In genomic region chr16:14372817-14373301, GRCm38 (mm10) we compare ENCODE assay signal across 10 mouse cellular contexts. TPM values are rescaled to one million over a fixed set of nuclear protein-coding genes. Genes with fewer than 3 reads are reported as not detected.
A peak's percentile ranks its signal among the peaks of the same experiment; 100 is the strongest.
DNase-seq lines count a peak whose midpoint lies in the region; ATAC-seq and TF ChIP-seq lines count a peak whose summit lies in the region.
"Had no signal": no experiment of that assay in that cellular context is flagged by ENCODE, and none has a peak within 500 bp of the region (broad histone marks: within the 10 kb centered on the region; RNA-seq: fewer than 3 reads in every experiment).

No protein-coding gene starts in this region.

- peak; percentile 53 for DNase-seq in intestine, embryonic 14.5 days (ENCODE audit: low spot score)
- DNase-seq in adipocyte (ENCODE audit: low spot score): peak; percentile 70
- no peak for DNase-seq in spleen, postnatal 36 days (ENCODE audit: low spot score in 2 of 2)
- no peak for DNase-seq in gastrocnemius, postnatal 14 days
- DNase-seq: midbrain, embryonic 14.5 days had no signal

- H3K4me3 ChIP-seq in intestine, embryonic 14.5 days (ENCODE audit: low read depth, low read length): no peak overlapping the region
- no peak overlapping the region for H3K4me3 ChIP-seq in intestine, postnatal 0 days (ENCODE audit: low read depth, low read length)
- no peak overlapping the region for H3K4me3 ChIP-seq in intestine, embryonic 15.5 days (replicated peaks)
- H3K4me3 ChIP-seq in lung, embryonic 16.5 days (ENCODE audit: low read length): no peak overlapping the region
- H3K4me3 ChIP-seq: embryonic facial prominence, embryonic 12.5 days had no signal

- intact Hi-C loops in gastrocnemius, postnatal 14 days (cut with DNase I; ENCODE audit: low total_unique reads): no loop called here

- H3K4me2 ChIP-seq in intestine, embryonic 14.5 days (ENCODE audit: low read length): peak overlapping the region; percentile 15; the same call in 1 of the 2 replicates
- no peak overlapping the region; the same call in 1 of the 2 replicates for H3K4me2 ChIP-seq in intestine, postnatal 0 days (replicated peaks; ENCODE audit: low read depth)
- peak overlapping the region; percentile 37 for H3K4me2 ChIP-seq in intestine, embryonic 15.5 days (replicated peaks)
- H3K4me2 ChIP-seq in lung, embryonic 16.5 days (ENCODE audit: low read depth, low read length): no peak overlapping the region
- H3K4me2 ChIP-seq: embryonic facial prominence, embryonic 12.5 days had no signal

- 0 out of 2 replicates have a peak overlapping the region, but pooled peaks have one; percentile 10 for H3K9ac ChIP-seq in intestine, embryonic 14.5 days (ENCODE audit: low read length)
- no peak overlapping the region for H3K9ac ChIP-seq in intestine, postnatal 0 days (ENCODE audit: low read depth, low read length)
- peak overlapping the region; percentile 17; the same call in 1 of the 2 replicates for H3K9ac ChIP-seq in intestine, embryonic 15.5 days
- H3K9ac ChIP-seq in lung, embryonic 16.5 days (ENCODE audit: low read length): 0 out of 2 replicates have a peak overlapping the region, but pooled peaks have one; percentile 23
- H3K9ac ChIP-seq: embryonic facial prominence, embryonic 12.5 days had no signal

- TF ChIP-seq CTCF in intestine, postnatal 0 days (IDR thresholded peaks at IDR 0.05; ENCODE audit: low read depth): no peak

- H3K4me1 ChIP-seq in intestine, embryonic 14.5 days (replicated peaks; ENCODE audit: control insufficient read depth, insufficient read depth, low read length): peaks cover 16% of the 10 kb centered on the region
- H3K4me1 ChIP-seq in intestine, postnatal 0 days (replicated peaks; ENCODE audit: control insufficient read depth, insufficient read depth, low read length): no peaks in the 10 kb centered on the region
- 0 out of 2 replicates have a peak, but pooled peaks cover 18% of the 10 kb centered on the region for H3K4me1 ChIP-seq in intestine, embryonic 15.5 days (replicated peaks)
- peaks cover 20% of the 10 kb centered on the region for H3K4me1 ChIP-seq in lung, embryonic 16.5 days (replicated peaks; ENCODE audit: control insufficient read depth, insufficient read depth, low read length)

- no peaks in the 10 kb centered on the region for H3K27me3 ChIP-seq in intestine, embryonic 14.5 days (replicated peaks; ENCODE audit: control insufficient read depth, insufficient read depth, low read length)
- H3K27me3 ChIP-seq in intestine, postnatal 0 days (replicated peaks; ENCODE audit: control insufficient read depth, insufficient read depth, low read length): no peaks in the 10 kb centered on the region
- no peaks in the 10 kb centered on the region for H3K27me3 ChIP-seq in intestine, embryonic 15.5 days (replicated peaks)
- H3K27me3 ChIP-seq in lung, embryonic 16.5 days (ENCODE audit: control insufficient read depth, insufficient read depth, low read depth, low read length): no peaks in the 10 kb centered on the region
- H3K27me3 ChIP-seq: embryonic facial prominence, embryonic 12.5 days had no signal

- no peaks in the 10 kb centered on the region for H3K36me3 ChIP-seq in intestine, embryonic 14.5 days (ENCODE audit: control insufficient read depth, insufficient read depth, low read length)
- H3K36me3 ChIP-seq in intestine, postnatal 0 days (ENCODE audit: control insufficient read depth, insufficient read depth): no peaks in the 10 kb centered on the region
- H3K36me3 ChIP-seq in intestine, embryonic 15.5 days: no peaks in the 10 kb centered on the region
- H3K36me3 ChIP-seq in lung, embryonic 16.5 days (ENCODE audit: control insufficient read depth, insufficient read depth, low read length): no peaks in the 10 kb centered on the region
- H3K36me3 ChIP-seq: embryonic facial prominence, embryonic 12.5 days had no signal

- WGBS in intestine, embryonic 14.5 days: 44% methylated on average over 4 of the region's 4 CpGs
- 22% methylated on average over 4 of the region's 4 CpGs for WGBS in intestine, postnatal 0 days
- WGBS in intestine, embryonic 15.5 days: 34% methylated on average over 4 of the region's 4 CpGs
- 21% methylated on average over 4 of the region's 4 CpGs for WGBS in lung, embryonic 16.5 days

- H3K27ac ChIP-seq in intestine, embryonic 14.5 days (ENCODE audit: low read depth): peak overlapping the region; percentile 79
- H3K27ac ChIP-seq in intestine, postnatal 0 days (ENCODE audit: low read depth, low read length): no peak overlapping the region
- H3K27ac ChIP-seq in intestine, embryonic 15.5 days: peak overlapping the region; percentile 79
- peak overlapping the region; percentile 78 for H3K27ac ChIP-seq in lung, embryonic 16.5 days (ENCODE audit: low read length)
- H3K27ac ChIP-seq: embryonic facial prominence, embryonic 12.5 days had no signal

- no peak for ATAC-seq in intestine, embryonic 14.5 days (replicated peaks; ENCODE audit: low FRiP score, low TSS enrichment, low read depth)
- no peak for ATAC-seq in intestine, postnatal 0 days
- ATAC-seq in intestine, embryonic 15.5 days: peak; percentile 52
- ATAC-seq in lung, embryonic 16.5 days (ENCODE audit: low read depth): peak; percentile 47; the same call in 1 of the 2 replicates
- no peak for ATAC-seq in erythroblast, adult 5-6 weeks (replicated peaks; ENCODE audit: low FRiP score, poor library complexity, severe bottlenecking)

- no peaks in the 10 kb centered on the region for H3K9me3 ChIP-seq in intestine, embryonic 14.5 days (ENCODE audit: control insufficient read depth, low read length)
- no peaks in the 10 kb centered on the region for H3K9me3 ChIP-seq in intestine, postnatal 0 days (ENCODE audit: control insufficient read depth)
- no peaks in the 10 kb centered on the region for H3K9me3 ChIP-seq in intestine, embryonic 15.5 days
- no peaks in the 10 kb centered on the region for H3K9me3 ChIP-seq in lung, embryonic 16.5 days (ENCODE audit: control insufficient read depth, low read length)
- H3K9me3 ChIP-seq: embryonic facial prominence, embryonic 12.5 days had no signal

RNA-seq across cellular contexts. Expression of gene Abcc1, which starts 11.5 kb away (rescaled TPM):
- polyA plus RNA-seq in intestine, embryonic 14.5 days (2014; fragmentation: Nextera tagmentation; extraction: Ambion mirVana): 11.8 and 12.5 TPM in 2 replicates
- 2.3 and 2.6 TPM in 2 replicates for polyA plus RNA-seq in intestine, postnatal 0 days (2015; fragmentation: Nextera tagmentation; extraction: Ambion mirVana)
- polyA plus RNA-seq in intestine, embryonic 15.5 days (2015; fragmentation: Nextera tagmentation; extraction: Ambion mirVana): 8.3 and 9.2 TPM in 2 replicates
- polyA plus RNA-seq in lung, embryonic 16.5 days (2015; fragmentation: Nextera tagmentation; extraction: Ambion mirVana): 8.8 and 9.2 TPM in 2 replicates
- 3.6 and 18.3 TPM in 2 replicates for total RNA-seq in erythroblast, adult 5-6 weeks (2015; ENCODE audit: low replicate concordance)
- 3.2 and 5.0 TPM in 2 replicates for total RNA-seq in erythroblast, adult 5-6 weeks (2017; ENCODE audit: low replicate concordance)
- total RNA-seq in gastrocnemius, postnatal 14 days (2021): 10 to 100 TPM; 24.0 to 24.5 TPM

RNA-seq across cellular contexts. Expression of gene Fopnl, which starts 55.7 kb away (rescaled TPM):
- polyA plus RNA-seq in intestine, embryonic 14.5 days (2014; fragmentation: Nextera tagmentation; extraction: Ambion mirVana): 135 and 151 TPM in 2 replicates
- 66.3 and 66.5 TPM in 2 replicates for polyA plus RNA-seq in intestine, postnatal 0 days (2015; fragmentation: Nextera tagmentation; extraction: Ambion mirVana)
- polyA plus RNA-seq in intestine, embryonic 15.5 days (2015; fragmentation: Nextera tagmentation; extraction: Ambion mirVana): 120 and 127 TPM in 2 replicates
- 159 TPM in 2 replicates for polyA plus RNA-seq in lung, embryonic 16.5 days (2015; fragmentation: Nextera tagmentation; extraction: Ambion mirVana)
- 25.4 and 37.0 TPM in 2 replicates for total RNA-seq in erythroblast, adult 5-6 weeks (2015; ENCODE audit: low replicate concordance)
- 12.0 and 15.2 TPM in 2 replicates for total RNA-seq in erythroblast, adult 5-6 weeks (2017; ENCODE audit: low replicate concordance)
- total RNA-seq in gastrocnemius, postnatal 14 days (2021): 10 to 100 TPM; 54.2 to 61.6 TPM

Comparison
In these comparisons a context has a peak if more than half of its experiments do, and no peak if none do; other contexts are left out.
1. ATAC-seq: peak in intestine, embryonic 15.5 days (single experiment) and lung, embryonic 16.5 days (single experiment); none in intestine, embryonic 14.5 days (single experiment), intestine, postnatal 0 days (single experiment) and erythroblast, adult 5-6 weeks (single experiment).
2. H3K4me2 ChIP-seq: peak in intestine, embryonic 14.5 days (single experiment) and intestine, embryonic 15.5 days (single experiment); none in intestine, postnatal 0 days (single experiment) and lung, embryonic 16.5 days (single experiment).
3. DNase-seq: peak in intestine, embryonic 14.5 days (single experiment) and adipocyte (single experiment); none in spleen, postnatal 36 days (0 of 2) and gastrocnemius, postnatal 14 days (single experiment).